Mouse (Mus musculus) retina, adult 2 months (tissue): Measurements from ENCODE around the gene Chrnb4.

ENCODE experiments used
- DNase-seq: peaks from one replicate; pipeline ENCODE4 v3.0.0-alpha.2; 2012; ENCODE audit warnings: low read depth, low spot score

The Chrnb4 gene

DNA sequence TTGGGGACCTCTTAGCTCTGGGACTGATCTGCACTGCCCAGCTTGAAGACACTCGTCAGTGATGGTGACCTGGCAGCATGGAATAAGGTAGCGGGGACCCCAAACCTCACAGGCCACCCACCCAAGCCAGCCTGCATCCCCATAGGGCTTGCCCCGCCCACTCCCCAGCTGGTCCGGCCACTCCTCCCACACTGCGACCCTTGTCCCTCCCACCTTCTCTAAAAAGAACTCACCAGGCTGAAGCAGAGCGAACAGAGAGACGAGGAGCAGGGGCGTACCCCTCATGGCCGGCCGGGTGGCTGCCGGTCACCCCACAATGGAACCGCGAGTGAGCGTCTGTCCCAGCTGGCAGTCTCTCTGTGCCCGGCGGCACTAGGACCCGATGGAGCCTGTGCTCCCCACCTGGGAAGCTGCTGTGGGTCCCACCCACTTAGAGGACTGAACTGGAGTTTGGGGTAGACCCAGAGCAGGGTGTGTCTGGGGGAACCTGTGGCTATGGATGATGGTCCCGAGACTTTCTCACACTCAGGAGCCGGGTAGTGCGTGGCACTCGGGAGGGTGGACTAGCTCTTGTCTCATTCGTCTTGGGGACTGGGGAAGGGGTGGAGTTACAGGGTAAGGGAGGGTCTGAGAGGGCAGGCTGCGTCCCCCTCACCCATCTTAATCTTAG is at the start of gene Chrnb4:
Gene Chrnb4, minus strand, starts transcription at position 569 of the 670 bp plus-strand sequence.
- DNase-seq, result no peak

DNA sequence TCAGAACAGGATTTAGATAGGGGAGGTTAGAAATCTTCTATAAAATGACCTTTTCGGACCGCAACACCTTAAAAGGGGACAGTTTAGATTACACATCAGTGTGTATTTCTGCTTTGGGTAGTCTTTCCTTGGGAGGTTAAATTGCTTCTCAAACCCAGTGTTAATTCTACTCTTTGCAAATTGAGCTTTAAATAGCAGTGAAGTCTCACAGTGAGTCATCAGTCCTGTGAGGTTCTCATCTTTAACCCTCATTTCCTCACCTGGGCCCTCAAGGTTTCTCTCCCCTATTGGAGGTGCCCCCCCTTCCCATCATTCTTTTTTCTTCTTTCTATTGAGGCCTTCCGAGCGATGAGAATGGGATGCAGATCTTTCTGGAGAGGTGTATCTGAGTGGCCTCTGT is 48.3 kb upstream of the Chrnb4 start:
- no peak for DNase-seq

DNA sequence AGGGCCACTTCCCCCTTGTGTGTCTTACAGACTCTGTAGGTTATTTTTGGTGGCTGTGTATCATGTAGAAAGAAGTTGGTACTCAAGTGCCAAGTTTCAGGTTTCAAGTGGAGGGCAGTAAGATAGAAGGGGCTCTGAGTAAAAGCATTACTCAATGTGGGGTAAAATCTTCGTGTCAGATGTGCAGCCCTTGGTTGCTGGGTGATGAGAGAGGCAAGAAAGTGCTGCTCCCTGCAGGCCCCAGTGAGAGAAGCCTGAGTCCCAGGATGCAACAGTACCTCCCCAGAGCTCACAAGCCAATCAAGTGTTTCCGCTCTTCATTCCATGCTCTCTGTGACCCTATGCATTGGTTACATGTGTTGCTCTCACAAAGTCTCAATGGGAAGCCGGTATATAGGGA is 47.5 kb upstream of the Chrnb4 start:
- DNase-seq, result no peak

DNA sequence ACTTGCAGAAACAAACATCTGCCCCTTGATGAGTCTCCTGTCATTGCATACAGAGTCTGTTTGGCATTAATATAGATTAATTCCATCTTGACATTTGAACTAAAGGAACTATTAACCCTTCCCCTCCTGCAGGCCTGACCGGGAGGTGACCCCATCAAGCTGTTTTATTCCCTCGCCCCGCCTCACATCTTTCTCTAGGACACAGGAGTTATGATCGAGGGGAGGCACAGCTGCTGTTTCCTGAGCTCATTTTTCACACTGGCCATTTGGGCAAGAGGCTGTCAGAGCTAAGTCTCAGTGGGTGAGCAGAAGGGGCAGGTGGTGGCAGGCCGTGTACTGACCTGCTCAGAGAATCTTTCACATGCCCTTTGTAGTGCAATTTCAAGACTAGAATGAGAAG is 41.6 kb upstream of the Chrnb4 start:
- DNase-seq, result no peak

DNA sequence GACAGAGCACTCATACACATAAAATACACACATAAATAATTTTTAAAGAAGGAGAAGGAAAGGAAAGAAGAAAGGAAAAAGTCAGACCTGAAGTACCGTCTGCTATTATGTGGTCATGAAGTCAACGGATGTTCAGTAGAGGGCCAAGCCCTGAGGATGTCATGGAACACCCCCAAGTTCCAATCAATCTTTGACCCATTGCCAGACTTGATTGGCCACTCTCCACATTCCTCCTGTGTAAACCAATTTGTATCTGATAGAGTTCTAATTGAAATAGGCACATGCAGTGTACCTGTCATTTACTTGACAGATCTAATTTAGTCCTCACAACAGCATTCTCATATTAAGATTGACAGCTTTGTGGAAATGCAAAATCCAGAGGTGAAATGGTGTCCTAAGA is 40.6 kb upstream of the Chrnb4 start:
- no peak for DNase-seq

DNA sequence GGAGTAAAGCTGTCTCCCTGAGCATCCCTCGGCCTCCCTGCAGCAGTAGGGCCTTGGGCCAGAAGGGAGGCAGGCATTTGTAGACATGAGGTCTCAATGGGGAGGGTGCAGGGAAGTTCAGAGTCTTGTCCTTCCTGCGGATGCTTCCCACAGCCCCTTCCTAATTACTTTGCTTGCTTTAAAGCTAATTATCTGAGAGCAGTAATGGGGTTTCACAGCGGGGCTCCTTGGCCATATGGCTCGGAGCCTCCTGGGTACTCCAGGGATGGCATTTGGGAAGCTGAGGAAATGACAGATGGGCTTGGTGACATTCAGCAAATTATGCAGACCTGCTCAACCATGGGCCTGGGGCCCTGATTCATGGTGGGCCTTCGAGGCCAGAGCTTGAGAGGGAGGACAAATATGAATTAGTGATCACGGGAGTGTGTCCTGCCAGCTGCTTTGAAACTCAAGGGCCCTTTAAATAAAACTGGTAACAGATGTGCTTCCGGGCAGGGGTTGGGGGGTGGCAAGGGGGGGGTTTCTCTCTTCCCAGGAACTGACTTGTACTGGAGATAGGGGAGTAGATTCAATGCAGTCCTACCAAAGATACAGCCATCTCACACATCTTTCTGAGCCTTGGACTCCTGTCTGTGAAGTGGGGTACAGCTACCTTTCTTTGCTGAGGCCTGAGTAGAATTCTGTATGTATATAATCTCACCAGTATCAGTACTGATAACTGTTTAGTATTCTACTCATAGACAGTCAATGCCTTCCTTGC is 34.8 kb upstream of the Chrnb4 start:
- no peak for DNase-seq

DNA sequence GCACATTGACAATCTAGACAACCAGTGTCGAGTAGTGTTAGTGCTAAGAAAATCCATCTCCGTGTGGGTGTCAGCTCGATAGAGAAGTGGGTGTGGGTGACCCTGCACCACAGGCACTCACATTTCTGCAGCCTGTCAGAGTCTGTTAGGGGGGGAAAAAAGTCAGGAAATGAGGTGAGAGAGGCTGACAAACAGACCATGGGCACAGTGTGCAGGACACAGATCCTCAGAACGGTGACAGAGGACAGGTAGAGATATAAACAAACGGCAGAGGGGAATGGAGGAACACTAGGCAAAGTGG is 19.3 kb upstream of the Chrnb4 start:
- DNase-seq, result no peak

DNA sequence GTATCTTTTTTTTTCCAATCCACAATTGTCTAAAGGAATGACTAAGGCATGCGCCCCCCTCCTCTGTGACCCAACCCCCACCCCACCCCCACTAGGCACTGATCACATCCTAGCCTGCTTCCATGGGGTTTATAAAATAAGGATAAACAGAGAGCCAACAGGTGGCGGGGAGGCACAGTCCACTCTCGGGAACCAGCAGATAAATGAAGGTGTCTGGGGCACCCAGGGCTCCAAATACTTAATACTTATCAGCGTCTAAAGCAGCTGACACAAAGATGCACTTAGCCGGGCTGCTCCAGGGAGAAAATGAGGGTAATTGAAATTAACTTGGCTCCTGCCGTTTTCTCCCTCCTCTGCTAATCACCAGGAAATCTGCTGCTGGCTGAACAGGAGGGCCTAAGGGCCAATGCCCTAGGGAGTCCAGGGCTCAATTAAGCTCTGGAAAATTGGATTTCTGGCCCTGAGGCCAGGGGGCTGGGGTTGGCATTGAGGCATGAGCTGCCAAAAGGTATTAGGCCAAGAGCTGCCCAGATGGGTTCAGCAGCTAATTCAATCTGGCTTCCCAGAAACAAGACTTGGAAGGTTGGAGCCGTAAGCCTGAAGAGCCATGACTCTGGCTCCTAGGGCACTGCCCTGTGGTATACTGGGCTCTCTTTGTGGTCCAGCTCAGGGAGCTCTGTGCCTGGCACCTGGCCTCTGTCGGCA is 18.8 kb upstream of the Chrnb4 start:
- DNase-seq, result peak; percentile 28

DNA sequence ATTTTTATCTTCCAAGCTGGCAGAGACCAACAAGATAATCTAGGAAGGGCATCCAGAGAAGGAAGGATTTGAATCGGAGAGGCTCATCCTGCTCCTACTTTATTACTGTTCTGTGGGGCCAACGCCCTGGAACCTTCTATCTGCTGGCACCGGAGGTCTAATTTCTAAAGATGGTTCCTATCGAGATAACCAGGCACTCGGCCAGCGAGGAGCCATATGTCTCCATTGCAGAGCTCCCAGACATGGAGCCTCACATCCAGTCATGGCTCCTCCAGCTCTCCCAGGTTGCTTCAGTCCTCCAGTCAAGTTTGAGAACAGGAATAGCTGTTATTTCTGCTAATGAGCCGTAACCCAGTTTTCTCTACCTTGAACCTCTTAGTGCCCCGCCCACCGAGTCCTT is 16.7 kb upstream of the Chrnb4 start:
- no peak for DNase-seq

DNA sequence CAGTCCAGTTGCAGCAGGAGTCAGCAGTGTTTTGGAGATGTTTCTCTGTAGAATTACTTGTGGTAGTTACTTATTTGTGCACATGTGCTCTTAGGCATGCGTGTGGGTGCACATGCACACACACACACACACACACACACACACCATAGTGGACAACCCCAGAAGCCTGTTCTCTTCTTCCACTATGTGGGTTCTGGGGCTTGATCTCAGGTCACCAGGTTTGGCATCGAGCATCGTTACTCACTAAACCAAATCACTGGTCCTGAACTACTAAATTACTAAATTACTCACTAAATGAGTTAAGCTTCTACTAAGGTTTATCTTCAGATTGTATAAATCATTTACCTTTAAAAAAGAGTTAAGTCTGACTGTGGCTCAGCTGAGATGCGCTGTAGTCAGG is 9.5 kb upstream of the Chrnb4 start:
- DNase-seq, result no peak

DNA sequence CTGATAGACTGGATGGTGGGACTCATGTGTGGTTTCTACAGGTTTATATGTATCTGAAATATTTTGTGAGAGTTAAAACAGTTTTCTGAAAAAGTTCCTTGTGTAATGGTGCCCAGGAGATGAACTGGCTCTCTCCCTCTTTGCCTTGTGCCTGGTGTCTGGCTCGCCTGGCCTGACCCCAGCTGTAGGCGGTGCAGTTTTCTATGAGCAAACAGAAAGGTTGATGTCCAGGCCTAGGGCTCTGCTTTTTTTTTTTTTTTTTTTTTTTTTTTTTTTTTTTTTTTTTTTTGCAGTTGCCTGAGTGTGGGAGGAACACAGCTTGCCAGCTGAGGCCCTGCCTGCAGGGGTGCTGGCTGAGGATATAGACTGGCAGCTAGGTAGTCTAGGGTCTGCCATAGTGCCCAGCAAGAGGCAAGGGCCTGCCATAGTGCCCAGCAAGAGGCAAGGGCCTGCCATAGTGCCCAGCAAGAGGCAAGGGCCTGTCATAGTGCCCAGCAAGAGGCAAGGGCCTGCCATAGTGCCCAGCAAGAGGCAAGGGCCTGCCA is 6.9 kb upstream of the Chrnb4 start:
- DNase-seq, result no peak

DNA sequence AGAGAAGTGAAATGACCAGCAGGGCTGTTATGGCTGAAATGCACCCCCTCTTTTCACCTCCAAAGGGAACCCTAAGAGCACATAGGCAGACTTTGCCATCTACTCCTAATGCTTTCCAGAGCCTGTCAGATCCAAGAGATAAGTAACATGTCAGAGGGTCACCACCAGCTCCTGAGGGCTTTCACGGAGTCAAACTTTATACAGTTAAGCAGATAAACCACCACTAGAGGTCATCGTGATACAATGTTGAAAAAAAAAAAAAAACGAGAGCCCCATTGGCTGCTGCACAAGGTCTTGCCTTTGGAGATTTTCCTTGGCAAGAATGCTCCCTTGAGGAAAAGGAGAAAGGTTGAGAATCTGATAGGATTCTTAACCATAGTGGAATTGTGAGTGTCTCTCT is 1.8 kb downstream of the Chrnb4 start:
- no peak for DNase-seq

DNA sequence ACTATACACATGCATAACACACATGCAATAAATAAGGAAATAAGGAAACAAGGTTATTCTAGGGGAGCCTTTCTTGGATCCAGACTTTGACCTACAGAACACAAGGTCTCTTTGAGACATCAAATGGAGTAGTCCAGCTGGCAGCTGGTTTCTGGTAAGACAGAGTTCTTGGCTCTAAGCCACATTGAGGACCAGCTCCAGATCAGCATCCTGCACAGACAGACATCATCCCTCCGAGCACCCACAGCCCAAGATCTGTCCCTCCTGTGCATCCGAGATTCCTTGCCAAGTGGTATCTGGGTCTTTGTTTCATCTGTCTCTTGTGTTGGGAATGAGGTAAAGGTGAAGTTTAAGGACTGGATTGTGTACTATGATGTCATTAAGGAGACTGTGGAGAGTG is 3.6 kb downstream of the Chrnb4 start:
- no peak for DNase-seq

DNA sequence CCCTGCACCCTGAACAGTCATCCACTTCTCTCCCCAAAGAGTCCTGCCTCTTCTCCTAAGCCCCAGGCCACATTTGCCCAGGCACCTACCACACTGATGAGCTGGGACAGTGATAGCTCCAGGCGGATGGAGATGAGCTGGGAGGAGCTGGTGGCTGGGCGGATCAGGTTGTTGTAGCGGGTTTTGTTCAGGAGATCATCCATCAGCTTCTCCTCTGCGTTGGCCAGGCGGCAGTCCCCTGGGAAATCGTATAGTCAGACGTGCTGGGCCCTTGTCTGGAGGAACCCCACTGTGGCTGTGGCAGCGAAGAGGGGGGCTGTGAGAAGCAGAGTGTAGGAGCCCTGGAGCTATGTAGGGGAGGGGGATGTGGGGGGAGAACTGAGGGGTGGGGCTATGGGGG is 4.9 kb downstream of the Chrnb4 start:
- DNase-seq, result no peak

DNA sequence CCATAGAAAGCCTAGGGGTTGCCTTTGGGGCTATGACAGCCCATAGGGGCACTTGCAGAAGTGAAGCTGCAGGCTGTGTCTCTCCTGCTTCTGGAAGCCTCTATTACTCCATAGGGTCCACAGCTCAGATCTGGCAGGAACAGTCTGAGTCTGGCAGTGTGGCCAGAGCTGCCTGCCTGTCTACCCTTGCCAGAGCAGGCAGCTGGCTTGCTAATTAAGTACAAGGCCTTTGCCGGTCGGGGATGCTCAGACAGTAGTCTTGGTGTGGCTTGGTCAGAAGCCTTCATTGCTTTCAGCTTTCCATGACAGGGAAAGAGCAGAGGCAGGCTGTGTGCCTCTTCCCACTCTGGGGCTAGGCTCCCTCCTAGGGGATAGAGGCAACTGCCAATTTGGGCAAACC is 7.2 kb downstream of the Chrnb4 start:
- DNase-seq, result no peak

DNA sequence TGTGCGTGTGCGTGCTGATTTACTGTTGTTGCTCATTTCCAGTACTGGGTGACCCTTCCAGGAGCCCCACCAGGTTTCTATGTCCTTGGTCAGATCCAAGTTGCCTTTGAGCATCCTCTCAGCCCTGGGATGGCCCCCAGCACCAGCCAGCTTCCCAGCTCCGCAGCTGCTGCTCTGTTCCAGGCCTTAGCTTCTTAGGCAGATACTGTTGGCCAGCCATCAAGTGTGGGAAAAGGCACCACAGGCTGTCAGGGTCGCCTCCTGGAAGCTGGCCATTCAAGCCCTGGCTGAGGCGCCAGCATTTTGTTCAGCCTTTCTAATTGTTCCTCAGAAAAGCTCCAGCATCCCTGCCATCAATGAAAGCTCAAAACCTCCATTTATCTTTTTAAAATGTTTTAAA is 8.6 kb downstream of the Chrnb4 start:
- DNase-seq, result no peak

DNA sequence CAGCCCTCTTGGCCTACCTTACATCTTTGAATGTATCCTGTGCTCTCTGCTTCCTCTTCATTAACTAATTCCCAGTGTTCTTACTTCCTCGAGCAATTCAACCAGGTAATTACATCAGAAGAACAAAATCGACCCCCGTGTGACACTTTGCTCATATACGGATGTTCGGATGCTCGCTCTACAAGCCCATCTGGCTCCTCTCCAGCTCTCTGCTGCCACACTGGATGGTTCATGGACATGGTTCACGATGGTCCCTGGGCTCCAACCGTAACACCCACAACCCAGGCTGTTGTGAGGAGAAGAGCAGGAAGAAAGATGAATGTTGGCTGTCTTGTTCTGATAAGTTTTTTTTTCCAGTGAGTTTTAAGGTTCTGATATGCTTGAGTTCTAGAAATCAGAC is 9.6 kb downstream of the Chrnb4 start:
- no peak for DNase-seq

DNA sequence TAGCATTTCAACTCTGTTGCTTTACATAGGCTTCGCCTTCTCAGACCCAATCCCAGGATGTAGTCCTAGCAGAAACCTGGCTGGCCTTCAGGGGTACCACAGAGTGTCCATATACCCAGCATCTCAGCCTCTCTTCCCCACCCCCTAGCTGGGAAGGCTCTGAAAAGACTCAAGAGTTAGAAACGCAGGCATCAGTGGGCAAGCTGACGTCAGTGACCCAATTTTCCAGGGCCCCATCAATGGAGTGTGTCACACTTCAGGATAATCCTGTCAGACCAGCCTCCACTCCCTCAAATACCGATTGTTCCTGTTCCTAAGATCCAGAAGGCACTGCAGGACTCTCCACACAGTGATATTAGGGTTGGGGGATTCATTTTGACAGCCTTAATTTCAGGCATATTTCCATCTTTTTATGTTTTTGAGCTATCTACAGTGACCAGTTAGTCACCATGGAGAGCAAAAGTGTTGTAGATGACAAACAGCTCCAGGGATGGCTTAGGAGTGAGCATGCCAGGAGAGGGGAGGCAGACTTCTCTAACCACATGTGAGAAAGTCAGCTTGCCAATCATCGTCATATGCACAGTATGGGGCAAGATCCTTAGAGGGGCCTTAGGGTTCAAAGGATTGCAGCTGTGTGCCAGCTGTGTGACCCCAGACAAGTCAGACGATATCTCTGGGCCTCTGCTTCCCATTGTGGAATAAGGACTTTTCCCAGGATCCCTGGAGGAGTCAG is 17.0 kb downstream of the Chrnb4 start:
- DNase-seq, result no peak

DNA sequence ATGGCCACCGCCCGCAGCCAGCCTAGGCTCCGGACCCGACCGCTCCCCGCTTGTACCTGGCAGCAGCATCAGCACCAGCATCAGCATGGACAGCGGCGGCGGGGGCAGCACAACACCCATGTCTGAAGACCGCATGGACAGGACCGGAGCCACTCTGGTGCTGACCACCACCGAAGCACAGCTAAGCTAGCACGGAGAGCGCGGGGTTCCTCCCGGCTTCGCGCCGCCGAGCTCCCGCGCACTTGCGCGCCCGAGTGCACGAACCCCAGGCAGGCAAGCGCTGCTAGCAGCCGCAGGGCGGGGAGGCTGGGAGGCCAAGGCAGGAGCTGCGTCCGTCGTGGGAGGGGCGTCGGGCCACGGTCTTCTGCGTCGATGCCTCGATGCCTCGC is 22.3 kb downstream of the Chrnb4 start, which contains the start of gene Chrna3:
Gene Chrna3, minus strand, starts transcription at position 288 of the 389 bp plus-strand sequence.
- no peak for DNase-seq

DNA sequence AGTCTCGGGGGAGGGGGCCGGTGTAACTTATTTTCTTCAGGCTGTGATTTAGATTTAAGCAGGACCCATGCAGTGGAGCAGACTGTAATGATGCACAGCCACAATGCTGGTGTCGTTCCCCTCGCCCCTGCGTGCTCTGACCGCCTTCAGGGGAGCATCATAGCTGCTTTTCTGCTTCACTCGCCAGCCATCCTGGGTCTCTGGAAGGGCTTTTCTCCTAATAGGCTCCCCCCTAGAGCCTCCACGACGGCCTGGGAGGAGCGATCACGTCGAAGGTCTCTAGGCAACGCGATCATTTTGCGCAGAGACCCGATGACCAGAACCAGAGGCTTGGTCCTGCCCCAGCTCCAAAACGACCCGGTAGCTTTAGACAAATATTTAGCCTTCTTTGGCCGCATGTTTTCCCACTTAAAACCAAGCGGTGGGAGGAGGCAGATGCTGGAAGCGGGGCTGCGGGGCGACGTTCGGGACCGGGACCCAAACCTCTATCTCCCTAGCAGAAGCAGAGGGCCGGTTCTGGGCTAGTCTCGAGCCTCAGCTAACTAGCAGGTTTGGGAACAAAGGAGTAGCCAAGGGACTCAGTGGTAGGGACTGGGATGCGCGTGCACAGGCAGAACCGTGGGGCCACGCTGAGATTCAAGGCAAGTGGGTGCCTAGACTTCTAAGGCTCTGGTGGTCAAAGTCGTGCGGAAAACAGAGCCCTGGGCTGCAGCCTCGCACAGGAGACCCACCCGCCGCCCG is 22.9 kb downstream of the Chrnb4 start:
- no peak for DNase-seq

DNA sequence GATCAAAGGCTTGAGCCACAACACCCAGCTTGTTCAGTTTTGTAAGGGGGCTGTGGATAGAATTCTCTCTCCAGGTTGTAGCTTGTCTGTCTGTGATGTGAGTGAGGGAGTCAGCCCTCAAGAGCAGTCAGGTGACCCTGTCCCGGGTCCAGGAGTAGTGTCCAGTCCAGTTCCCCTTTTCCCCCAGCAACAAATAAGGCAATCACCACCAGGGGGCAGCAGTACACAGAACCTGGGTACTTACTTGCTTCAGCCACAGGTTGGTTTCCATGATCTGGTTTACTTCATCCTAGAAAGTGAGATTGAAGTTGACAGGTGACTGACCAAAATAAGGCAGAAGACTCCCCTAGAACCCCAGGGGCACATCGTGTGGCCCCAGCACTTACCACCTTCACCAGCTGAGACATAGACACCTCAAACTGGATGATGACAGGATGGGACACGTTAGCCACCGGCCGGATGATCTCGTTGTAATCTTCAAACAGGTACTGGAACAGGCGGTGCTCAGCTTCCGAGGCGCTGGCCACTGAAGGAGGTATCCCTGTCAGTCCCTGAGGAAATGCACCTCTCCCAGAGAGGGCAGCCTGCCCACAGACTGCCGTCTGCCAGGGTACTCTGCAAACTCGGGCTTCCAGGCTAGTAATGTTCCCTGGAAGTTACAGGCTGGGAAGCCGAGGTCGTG is 24.5 kb downstream of the Chrnb4 start:
- peak; percentile 65 for DNase-seq
